Mouse (Mus musculus) layer of hippocampus, adult 9-11 months (tissue): Measurements from ENCODE around the gene Pigu.

ENCODE experiments used
- DNase-seq: peaks from one replicate; pipeline ENCODE4 v3.0.0; 2022

Pigu gene

GRCm38 (mm10) chr2:155284647-155285046 lies 72.6 kb downstream of the Pigu start:
- DNase-seq = no peak

GRCm38 (mm10) chr2:155283793-155284192 lies 73.4 kb downstream of the Pigu start:
- peak; percentile 22 for DNase-seq

GRCm38 (mm10) chr2:155280116-155280515 lies 77.1 kb downstream of the Pigu start:
- no peak for DNase-seq

- no peak for DNase-seq
These were observed 78.1 kb downstream of the Pigu start for GRCm38 (mm10) chr2:155279163-155279562.

- DNase-seq = no peak
These were observed 78.9 kb downstream of the Pigu start for GRCm38 (mm10) chr2:155278361-155278760.

GRCm38 (mm10) chr2:155277721-155278120 lies 79.5 kb downstream of the Pigu start:
- DNase-seq = no peak

- DNase-seq = peak; percentile 60
These were observed 80.5 kb downstream of the Pigu start for GRCm38 (mm10) chr2:155276621-155277175.

- peak; percentile 97 for DNase-seq
These were observed 81.0 kb downstream of the Pigu start, which contains the start of gene Map1lc3a for GRCm38 (mm10) chr2:155276195-155276594. Gene Map1lc3a, plus strand, starts transcription at chr2:155276297.

GRCm38 (mm10) chr2:155273603-155274002 lies 83.6 kb downstream of the Pigu start:
- DNase-seq = no peak

GRCm38 (mm10) chr2:155272396-155273170 lies 84.6 kb downstream of the Pigu start:
- no peak for DNase-seq

- no peak for DNase-seq
These were observed 85.3 kb downstream of the Pigu start for GRCm38 (mm10) chr2:155271957-155272356.

GRCm38 (mm10) chr2:155266896-155267295 lies 90.3 kb downstream of the Pigu start:
- DNase-seq = no peak

GRCm38 (mm10) chr2:155265526-155265925 lies 91.7 kb downstream of the Pigu start:
- DNase-seq = no peak

- DNase-seq = no peak
These were observed 107.6 kb downstream of the Pigu start for GRCm38 (mm10) chr2:155249588-155249987.

- DNase-seq = no peak
These were observed 108.5 kb downstream of the Pigu start for GRCm38 (mm10) chr2:155248718-155249117.

GRCm38 (mm10) chr2:155248206-155248605 lies 109.0 kb downstream of the Pigu start:
- DNase-seq = no peak

GRCm38 (mm10) chr2:155246231-155246630 lies 111.0 kb downstream of the Pigu start:
- no peak for DNase-seq

GRCm38 (mm10) chr2:155242296-155242855 lies 114.9 kb downstream of the Pigu start:
- no peak for DNase-seq

GRCm38 (mm10) chr2:155240915-155241314 lies 116.3 kb downstream of the Pigu start:
- DNase-seq = no peak

- DNase-seq = no peak
These were observed 120.0 kb downstream of the Pigu start for GRCm38 (mm10) chr2:155237276-155237675.

GRCm38 (mm10) chr2:155236362-155236992 lies 120.8 kb downstream of the Pigu start, which contains the start of gene Dynlrb1:
Gene Dynlrb1, plus strand, starts transcription at chr2:155236533.
- DNase-seq = peak; percentile 98

GRCm38 (mm10) chr2:155235746-155236361 lies 121.4 kb downstream of the Pigu start:
- no peak for DNase-seq
